8 mouse cellular contexts compared by ENCODE assay signal in the genomic region with DNA sequence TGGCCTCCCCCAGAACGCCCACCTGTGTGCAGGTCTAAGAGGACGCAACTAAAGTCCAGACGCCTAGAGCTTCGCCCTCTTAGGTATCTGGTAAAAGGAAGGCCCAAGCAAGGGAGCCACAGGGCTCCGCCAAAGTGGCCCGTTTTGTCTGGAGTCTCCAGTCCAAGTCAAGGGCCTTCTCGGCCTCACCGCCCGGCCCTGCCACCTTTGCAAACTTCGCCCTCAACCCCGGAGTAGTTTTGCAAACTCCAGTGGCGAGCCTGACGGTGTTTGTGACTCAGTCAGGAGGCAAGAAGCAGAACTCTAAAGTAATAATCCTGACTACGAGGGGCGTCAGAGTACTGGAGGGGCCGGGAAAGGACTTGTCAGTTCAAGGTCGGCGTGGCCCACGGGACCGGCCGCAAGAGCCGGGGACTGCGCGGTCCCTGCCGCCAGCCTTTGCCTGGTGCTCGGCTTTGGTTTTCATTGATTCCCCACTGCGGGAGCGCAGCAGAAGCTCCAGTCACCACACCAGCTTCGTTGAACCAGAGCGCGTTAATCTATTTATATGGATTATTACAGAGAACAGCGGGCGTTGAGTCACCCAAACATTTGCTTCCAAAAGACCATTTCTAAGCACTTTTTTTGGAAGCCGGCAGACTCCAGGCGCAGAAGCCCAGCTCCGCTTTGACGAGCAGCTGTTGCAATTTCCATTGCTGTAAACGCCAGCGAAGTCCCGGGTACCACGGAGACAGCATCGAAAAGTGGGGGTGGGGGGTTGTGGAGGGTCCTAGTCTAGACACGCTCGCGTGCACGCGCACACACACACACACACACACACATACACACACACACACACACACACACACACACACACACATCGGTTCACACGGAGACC. TPM values are rescaled to one million over a fixed set of nuclear protein-coding genes. Genes with fewer than 3 reads are reported as not detected.
A peak's percentile ranks its signal among the peaks of the same experiment; 100 is the strongest.
DNase-seq lines count a peak whose midpoint lies in the region; ATAC-seq lines count a peak whose summit lies in the region.

No protein-coding gene starts in this region.

- peak; percentile 64 for ATAC-seq in forebrain, embryonic 14.5 days
- peak; percentile 27 for ATAC-seq in lung, embryonic 15.5 days (ENCODE audit: borderline replicate concordance, extremely low read depth, low FRiP score, low TSS enrichment)

- peak; percentile 43 to 60 for DNase-seq in left cerebral cortex, adult 18-20 months (ENCODE audit: low spot score in 2 of 2)
- DNase-seq in left cerebral cortex, adult 11 months (ENCODE audit: low spot score): no peak
- DNase-seq in forebrain, embryonic 14.5 days (ENCODE audit: low spot score): peak; percentile 91
- DNase-seq in heart, postnatal 25 days (ENCODE audit: low spot score): peak; percentile 23
- peak; percentile 85 for DNase-seq in layer of hippocampus, adult 9-11 months
- DNase-seq in right cerebral cortex, postnatal 25 days: peak; percentile 72
- DNase-seq in spleen, postnatal 36 days (ENCODE audit: low spot score in 2 of 2): no peak

- intact Hi-C loops in heart, postnatal 25 days (cut with DNase I): loop anchor here (2.0 to 5.0 kb wide), 2 partner anchors 386 to 1246 kb away; no protein-coding TSS in a partner anchor

- H3K27ac ChIP-seq in forebrain, embryonic 14.5 days (ENCODE audit: low read depth, low read length): peak overlapping the region; percentile 87
- peak overlapping the region; percentile 95 for H3K27ac ChIP-seq in lung, embryonic 15.5 days

- peaks cover 20% of the 10 kb centered on the region for H3K4me1 ChIP-seq in forebrain, embryonic 14.5 days (ENCODE audit: control insufficient read depth, insufficient read depth, low read length)
- peaks cover 53% of the 10 kb centered on the region for H3K4me1 ChIP-seq in lung, embryonic 15.5 days

- under 1% methylated on average over 47 of the region's 49 CpGs for WGBS in forebrain, embryonic 14.5 days
- WGBS in lung, embryonic 15.5 days: 1% methylated on average over 45 of the region's 49 CpGs

- no peaks in the 10 kb centered on the region; the same call in none of the 2 replicates for H3K27me3 ChIP-seq in forebrain, embryonic 14.5 days (replicated peaks; ENCODE audit: control insufficient read depth, insufficient read depth, low read length)
- peaks cover 52% of the 10 kb centered on the region for H3K27me3 ChIP-seq in lung, embryonic 15.5 days

- H3K4me3 ChIP-seq in forebrain, embryonic 14.5 days (ENCODE audit: low read depth, low read length): peak overlapping the region; percentile 81
- peak overlapping the region; percentile 75 for H3K4me3 ChIP-seq in lung, embryonic 15.5 days

- H3K9me3 ChIP-seq in forebrain, embryonic 14.5 days (replicated peaks; ENCODE audit: control insufficient read depth, low read length): no peaks in the 10 kb centered on the region
- H3K9me3 ChIP-seq in lung, embryonic 15.5 days: no peaks in the 10 kb centered on the region

- peak overlapping the region; percentile 51 for H3K9ac ChIP-seq in forebrain, embryonic 14.5 days (ENCODE audit: low read length)
- H3K9ac ChIP-seq in lung, embryonic 15.5 days: peak overlapping the region; percentile 48

- H3K4me2 ChIP-seq in forebrain, embryonic 14.5 days (ENCODE audit: low read length): peak overlapping the region; percentile 98
- peak overlapping the region; percentile 94 for H3K4me2 ChIP-seq in lung, embryonic 15.5 days

- H3K36me3 ChIP-seq in forebrain, embryonic 14.5 days (ENCODE audit: control insufficient read depth, insufficient read depth, low read length): peaks cover 11% of the 10 kb centered on the region
- no peaks in the 10 kb centered on the region for H3K36me3 ChIP-seq in lung, embryonic 15.5 days

RNA-seq across cellular contexts. Expression of a gene that starts 0.8 kb away (rescaled TPM):
- 10 to 100 TPM; 22.8 to 24.2 TPM for total RNA-seq in left cerebral cortex, adult 18-20 months (2021)
- polyA plus RNA-seq in forebrain, embryonic 14.5 days (2014; fragmentation: Nextera tagmentation; extraction: Ambion mirVana): 43.6 and 49.4 TPM in 2 replicates
- total RNA-seq in heart, postnatal 25 days (2021): 1 to 10 TPM; 2.2 to 2.6 TPM
- 63.4 and 64.2 TPM in 2 replicates for polyA plus RNA-seq in lung, embryonic 15.5 days (2015; fragmentation: Nextera tagmentation; extraction: Ambion mirVana)

Comparison
In these comparisons a context has a peak if more than half of its experiments do, and no peak if none do; other contexts are left out.
1. DNase-seq: peak in left cerebral cortex, adult 18-20 months (2 of 2), forebrain, embryonic 14.5 days (single experiment), heart, postnatal 25 days (single experiment), layer of hippocampus, adult 9-11 months (single experiment) and right cerebral cortex, postnatal 25 days (single experiment); none in left cerebral cortex, adult 11 months (single experiment) and spleen, postnatal 36 days (0 of 2).
2. RNA of a gene that starts 0.8 kb away (total RNA-seq): 22.8 to 24.2 TPM in left cerebral cortex, adult 18-20 months; 2.2 to 2.6 TPM in heart, postnatal 25 days; every median in the first group is over 4 times any median in the second.